Mouse (Mus musculus): ENCODE results near the gene Gyg. TPM values are rescaled to one million over a fixed set of nuclear protein-coding genes. Genes with fewer than 3 reads are reported as not detected.

Gyg gene
- total RNA-seq (2012; rRNA removed): 3.6 and 8.2 TPM in 2 replicates

DNA sequence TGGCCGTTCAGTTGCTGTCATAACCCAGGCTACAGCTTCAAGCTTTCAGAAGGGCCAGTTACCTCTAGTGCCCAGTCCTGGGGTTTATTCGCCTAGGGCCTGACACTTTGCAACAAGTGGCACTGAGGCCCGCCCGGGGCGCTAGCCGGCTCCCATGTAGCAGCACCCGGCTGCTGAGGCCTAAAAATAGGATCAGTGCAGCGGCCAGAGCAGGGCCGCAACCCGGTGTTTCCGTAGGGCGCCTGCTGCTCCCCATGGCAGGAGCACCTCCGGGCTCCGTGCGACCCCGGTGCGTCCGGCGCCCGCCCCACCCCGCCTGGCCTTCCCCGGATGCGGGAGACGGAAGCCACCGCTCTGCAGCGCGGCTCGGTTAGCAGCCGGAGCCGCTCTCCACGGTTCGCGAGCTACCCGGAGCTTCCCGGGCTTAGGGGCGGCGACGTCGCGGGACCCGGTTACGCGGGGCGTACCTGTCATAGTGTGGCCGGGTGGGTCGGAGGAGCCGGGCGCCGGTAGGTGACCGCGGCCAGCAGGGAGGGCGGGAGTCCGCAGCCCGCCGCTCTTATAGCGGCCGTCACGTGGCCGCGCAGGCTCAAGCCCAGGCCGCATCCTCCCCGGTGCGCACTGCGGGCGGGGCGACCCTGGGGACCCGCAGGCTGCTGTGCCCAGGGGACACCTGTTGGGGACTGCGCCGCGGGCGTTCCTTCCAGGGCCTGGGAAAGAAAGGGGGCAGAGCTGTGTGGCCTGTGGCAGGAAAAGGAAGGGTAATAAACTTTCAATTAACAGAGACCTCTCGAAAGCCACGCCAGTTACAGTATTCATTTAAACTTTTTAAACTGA, at the start of gene Gyg:
Gene Gyg (minus strand): TSS at position 787 of the 837 bp plus-strand sequence.
- DNase-seq (ENCODE audit: low read depth, low spot score): no peak
- Histone ChIP-seq H3K4me3 (ENCODE audit: insufficient read depth in 1 of 2, low read depth in 1 of 2, low read length in 2 of 2, poor library complexity in 1 of 2, severe bottlenecking in 1 of 2) (peak within 1 kb of the TSS; percentile 69 to 89), H3K36me3 (ENCODE audit: control insufficient read depth, insufficient read depth, low read length, poor library complexity, severe bottlenecking) (no peaks in the 10 kb centered on the region), H3K9ac (ENCODE audit: insufficient read depth, low read depth, low read length, poor library complexity, severe bottlenecking) (peak within 1 kb of the TSS; percentile 76), H3K9me3 (ENCODE audit: control insufficient read depth, insufficient read depth, low read depth, low read length) (no peaks in the 10 kb centered on the region), H3K27ac (ENCODE audit: insufficient read depth, low read depth, low read length, poor library complexity, severe bottlenecking) (no peak within 1 kb of the TSS), H3K4me1 (ENCODE audit: control insufficient read depth in 2 of 2, insufficient read depth in 2 of 2, low read length in 2 of 2, poor library complexity in 1 of 2) (0 out of 4 replicates have a peak, but pooled peaks cover 0 to 2% of the 10 kb centered on the region in 2 experiments)
- in situ Hi-C loops (cut with MboI; ENCODE audit: low sequenced_read_pairs in 2 of 2, unreplicated experiment in 2 of 2): no loop called here
- no peak for TF ChIP-seq ZC3H11A (IDR thresholded peaks at IDR 0.05; ENCODE audit: borderline replicate concordance, low read depth, low read length)
- no peak for TF ChIP-seq MAFK (IDR thresholded peaks at IDR 0.05; ENCODE audit: insufficient read depth, low read depth, low read length)
- TF ChIP-seq CHD2 (IDR thresholded peaks at IDR 0.05; ENCODE audit: low read depth, low read length): no peak
- no peak for TF ChIP-seq ZNF384 (IDR thresholded peaks at IDR 0.05; ENCODE audit: low read depth, low read length)
- TF ChIP-seq HCFC1 (IDR thresholded peaks at IDR 0.05; ENCODE audit: borderline replicate concordance, insufficient read depth, low read length): no peak

DNA sequence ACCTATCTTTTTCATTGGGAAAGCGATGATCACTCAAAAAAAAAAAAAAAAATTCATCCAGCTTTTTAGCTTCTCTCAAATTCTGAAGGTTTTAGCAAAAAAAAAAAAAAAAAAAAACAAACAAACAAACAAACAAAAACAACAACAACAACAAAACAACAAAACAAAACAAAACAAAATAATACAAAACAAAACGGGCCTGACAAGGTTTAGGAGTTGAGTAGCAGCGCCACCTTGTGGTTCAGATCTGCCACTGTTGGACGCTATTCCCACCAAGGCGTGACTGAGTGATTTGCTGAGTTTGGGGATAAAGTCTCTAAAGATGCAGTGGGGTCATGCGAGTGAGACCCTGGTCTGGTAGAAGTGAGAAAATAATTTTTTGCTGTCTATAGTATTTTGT, 43.8 kb upstream of the Gyg start:
- TF ChIP-seq MAFK (IDR thresholded peaks at IDR 0.05; ENCODE audit: insufficient read depth, low read depth, low read length) (0 out of 2 replicates have a peak, but pooled peaks have one; percentile 23), ZC3H11A (IDR thresholded peaks at IDR 0.05; ENCODE audit: borderline replicate concordance, low read depth, low read length) (peak; percentile 82; the same call in 1 of the 2 replicates), CHD2 (IDR thresholded peaks at IDR 0.05; ENCODE audit: low read depth, low read length) (no peak), ZNF384 (IDR thresholded peaks at IDR 0.05; ENCODE audit: low read depth, low read length) (peak; percentile 91), HCFC1 (IDR thresholded peaks at IDR 0.05; ENCODE audit: borderline replicate concordance, insufficient read depth, low read length) (no peak)
- in situ Hi-C loops (cut with MboI; ENCODE audit: low sequenced_read_pairs in 2 of 2, unreplicated experiment in 2 of 2): loop anchor here (5.0 to 25.0 kb wide), 2 partner anchors 287 to 297 kb away; no protein-coding TSS in a partner anchor
- Histone ChIP-seq H3K27ac (ENCODE audit: insufficient read depth, low read depth, low read length, poor library complexity, severe bottlenecking) (no peak overlapping the region), H3K9ac (ENCODE audit: insufficient read depth, low read depth, low read length, poor library complexity, severe bottlenecking) (no peak overlapping the region), H3K4me1 (ENCODE audit: control insufficient read depth in 2 of 2, insufficient read depth in 2 of 2, low read length in 2 of 2, poor library complexity in 1 of 2) (peaks cover 0 to 1% of the 10 kb centered on the region in 2 experiments; a peak in 1 of 4 replicates), H3K36me3 (ENCODE audit: control insufficient read depth, insufficient read depth, low read length, poor library complexity, severe bottlenecking) (no peaks in the 10 kb centered on the region), H3K9me3 (ENCODE audit: control insufficient read depth, insufficient read depth, low read depth, low read length) (no peaks in the 10 kb centered on the region), H3K4me3 (ENCODE audit: insufficient read depth in 1 of 2, low read depth in 1 of 2, low read length in 2 of 2, poor library complexity in 1 of 2, severe bottlenecking in 1 of 2) (no peak overlapping the region)
- DNase-seq (ENCODE audit: low read depth, low spot score): peak; percentile 40

- peaks cover 0 to 1% of the 10 kb centered on the region in 2 experiments; a peak in 1 of 4 replicates for H3K4me1 ChIP-seq (ENCODE audit: control insufficient read depth in 2 of 2, insufficient read depth in 2 of 2, low read length in 2 of 2, poor library complexity in 1 of 2)
- H3K36me3 ChIP-seq (ENCODE audit: control insufficient read depth, insufficient read depth, low read length, poor library complexity, severe bottlenecking): no peaks in the 10 kb centered on the region
- TF ChIP-seq CHD2 (IDR thresholded peaks at IDR 0.05; ENCODE audit: low read depth, low read length) (no peak), HCFC1 (IDR thresholded peaks at IDR 0.05; ENCODE audit: borderline replicate concordance, insufficient read depth, low read length) (no peak), ZNF384 (IDR thresholded peaks at IDR 0.05; ENCODE audit: low read depth, low read length) (no peak), ZC3H11A (IDR thresholded peaks at IDR 0.05; ENCODE audit: borderline replicate concordance, low read depth, low read length) (no peak), MAFK (IDR thresholded peaks at IDR 0.05; ENCODE audit: insufficient read depth, low read depth, low read length) (no peak)
- no peak overlapping the region for H3K4me3 ChIP-seq (ENCODE audit: insufficient read depth in 1 of 2, low read depth in 1 of 2, low read length in 2 of 2, poor library complexity in 1 of 2, severe bottlenecking in 1 of 2)
- in situ Hi-C loops (cut with MboI; ENCODE audit: low sequenced_read_pairs in 2 of 2, unreplicated experiment in 2 of 2): loop anchor here (5.0 to 25.0 kb wide), 2 partner anchors 286 to 296 kb away; no protein-coding TSS in a partner anchor
- H3K9ac ChIP-seq (ENCODE audit: insufficient read depth, low read depth, low read length, poor library complexity, severe bottlenecking): no peak overlapping the region
- no peak overlapping the region for H3K27ac ChIP-seq (ENCODE audit: insufficient read depth, low read depth, low read length, poor library complexity, severe bottlenecking)
- no peaks in the 10 kb centered on the region for H3K9me3 ChIP-seq (ENCODE audit: control insufficient read depth, insufficient read depth, low read depth, low read length)
- no peak for DNase-seq (ENCODE audit: low read depth, low spot score)
These were observed 42.8 kb upstream of the Gyg start for GRCm38 (mm10) chr3:20197878-20198277.

DNA sequence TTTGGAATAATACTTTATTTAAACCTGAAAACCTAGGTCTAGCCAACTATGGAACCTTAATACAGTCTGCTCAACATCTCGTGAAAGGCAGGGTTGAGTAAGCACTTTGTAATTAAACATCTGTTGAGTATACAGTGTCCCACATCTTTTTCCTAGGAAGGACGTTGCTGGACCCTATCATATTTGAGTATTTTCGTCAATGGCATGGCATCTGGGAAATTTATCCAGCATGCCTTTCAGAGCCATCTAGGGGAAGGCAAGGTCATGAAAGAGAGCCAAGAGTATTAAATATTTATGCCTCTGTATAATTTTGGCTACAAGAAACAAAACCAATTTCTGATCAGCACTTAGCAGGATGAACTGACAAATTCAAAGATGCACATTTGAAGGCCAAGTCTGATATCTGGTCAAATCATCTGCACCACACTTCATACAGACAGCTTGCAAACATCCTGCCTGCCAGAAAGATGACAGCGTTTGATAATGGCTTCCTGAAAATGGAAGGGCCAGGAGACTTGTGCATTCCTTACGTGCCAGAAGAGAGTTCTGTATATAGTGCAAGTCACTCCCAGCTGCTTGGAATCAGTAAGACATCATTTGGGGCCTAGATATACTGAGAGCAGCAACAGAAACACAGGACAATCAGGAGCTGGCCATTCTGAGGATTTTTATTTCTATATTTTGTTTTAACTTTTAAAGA, 34.0 kb upstream of the Gyg start:
- in situ Hi-C loops (cut with MboI; ENCODE audit: low sequenced_read_pairs in 2 of 2, unreplicated experiment in 2 of 2): loop anchor here in 1 of 2 experiments (25.0 kb wide), 1 partner anchor 277 kb away; no protein-coding TSS in a partner anchor
- H3K27ac ChIP-seq (ENCODE audit: insufficient read depth, low read depth, low read length, poor library complexity, severe bottlenecking): no peak overlapping the region
- no peaks in the 10 kb centered on the region for H3K9me3 ChIP-seq (ENCODE audit: control insufficient read depth, insufficient read depth, low read depth, low read length)
- no peaks in the 10 kb centered on the region for H3K36me3 ChIP-seq (ENCODE audit: control insufficient read depth, insufficient read depth, low read length, poor library complexity, severe bottlenecking)
- no peaks in the 10 kb centered on the region for H3K4me1 ChIP-seq (ENCODE audit: control insufficient read depth in 2 of 2, insufficient read depth in 2 of 2, low read length in 2 of 2, poor library complexity in 1 of 2)
- TF ChIP-seq HCFC1 (IDR thresholded peaks at IDR 0.05; ENCODE audit: borderline replicate concordance, insufficient read depth, low read length) (no peak), ZC3H11A (IDR thresholded peaks at IDR 0.05; ENCODE audit: borderline replicate concordance, low read depth, low read length) (no peak), CHD2 (IDR thresholded peaks at IDR 0.05; ENCODE audit: low read depth, low read length) (no peak), MAFK (IDR thresholded peaks at IDR 0.05; ENCODE audit: insufficient read depth, low read depth, low read length) (no peak), ZNF384 (IDR thresholded peaks at IDR 0.05; ENCODE audit: low read depth, low read length) (no peak)
- DNase-seq (ENCODE audit: low read depth, low spot score): no peak
- H3K9ac ChIP-seq (ENCODE audit: insufficient read depth, low read depth, low read length, poor library complexity, severe bottlenecking): no peak overlapping the region
- no peak overlapping the region for H3K4me3 ChIP-seq (ENCODE audit: insufficient read depth in 1 of 2, low read depth in 1 of 2, low read length in 2 of 2, poor library complexity in 1 of 2, severe bottlenecking in 1 of 2)
